Mouse (Mus musculus): ENCODE data around the gene Acsl1. TPM values are rescaled to one million over a fixed set of nuclear protein-coding genes. Genes with fewer than 3 reads are reported as not detected.

Acsl1 gene
- total RNA-seq, 2 experiments from 2014 or later, result 55.7 to 75.4 TPM

Other genes with a start within 250 kb of the Acsl1 start
- not detected in 2 replicates for gene Helt, start 176.4 kb upstream of the Acsl1 start, total RNA-seq (2014; fragmentation: Nextera tagmentation)
- gene Helt, start 176.4 kb upstream of the Acsl1 start, total RNA-seq (2017), result not detected in 2 replicates
- 21.1 and 48.4 TPM in 2 replicates for gene Cenpu, start 81.0 kb downstream of the Acsl1 start, total RNA-seq (2014; fragmentation: Nextera tagmentation)
- 65.7 and 125 TPM in 2 replicates for gene Cenpu, start 81.0 kb downstream of the Acsl1 start, total RNA-seq (2017)
- gene Primpol, start 146.2 kb downstream of the Acsl1 start, total RNA-seq (2014; fragmentation: Nextera tagmentation), result 6.8 and 9.7 TPM in 2 replicates
- 10.9 and 11.4 TPM in 2 replicates for gene Primpol, start 146.2 kb downstream of the Acsl1 start, total RNA-seq (2017)
- 31.1 and 33.6 TPM in 2 replicates for gene Casp3, start 146.3 kb downstream of the Acsl1 start, total RNA-seq (2014; fragmentation: Nextera tagmentation)
- gene Casp3, start 146.3 kb downstream of the Acsl1 start, total RNA-seq (2017), result 54.1 and 64.2 TPM in 2 replicates

Measured in granulocyte monocyte progenitor cell, adult 5-6 weeks (primary cell).